Mouse (Mus musculus) large intestine, adult 2 months (tissue): Measurements from ENCODE around the gene Irf3. TPM values are rescaled to one million over a fixed set of nuclear protein-coding genes. Genes with fewer than 3 reads are reported as not detected.

Experiments used
- polyA plus RNA-seq: library from polyadenylated mRNA; depleted of rRNA; stranded (reverse); fragments of >200 nt; gene quantifications from 2 replicates; pipeline ENCODE4 v1.2.3, GENCODE M21; 2012; rRNA removed

Irf3 gene
- polyA plus RNA-seq, 1 experiment: 107 TPM

Other genes with a start within 250 kb of the Irf3 start
- 68.3 and 78.0 TPM in 2 replicates for gene Vrk3, start 249.2 kb upstream of the Irf3 start, polyA plus RNA-seq
- gene Zfp473, start 246.6 kb upstream of the Irf3 start, polyA plus RNA-seq: 0.36 and 0.75 TPM in 2 replicates
- gene Nup62, start 181.6 kb upstream of the Irf3 start, polyA plus RNA-seq: 50.3 and 51.3 TPM in 2 replicates
- gene Il4i1, start 181.3 kb upstream of the Irf3 start, polyA plus RNA-seq: 13.9 and 14.8 TPM in 2 replicates
- 29.8 and 41.4 TPM in 2 replicates for gene Atf5, start 181.0 kb upstream of the Irf3 start, polyA plus RNA-seq
- 61.3 and 67.2 TPM in 2 replicates for gene Akt1s1, start 148.7 kb upstream of the Irf3 start, polyA plus RNA-seq
- gene Tbc1d17, start 148.6 kb upstream of the Irf3 start, polyA plus RNA-seq: 44.6 and 49.0 TPM in 2 replicates
- gene Pnkp, start 140.5 kb upstream of the Irf3 start, polyA plus RNA-seq: 52.1 and 57.9 TPM in 2 replicates
- 111 and 141 TPM in 2 replicates for gene Ptov1, start 127.9 kb upstream of the Irf3 start, polyA plus RNA-seq
- gene Med25, start 104.9 kb upstream of the Irf3 start, polyA plus RNA-seq: 69.4 and 102 TPM in 2 replicates
- 19.9 and 21.7 TPM in 2 replicates for gene Fuz, start 101.6 kb upstream of the Irf3 start, polyA plus RNA-seq
- 55.6 and 80.7 TPM in 2 replicates for gene Ap2a1, start 68.2 kb upstream of the Irf3 start, polyA plus RNA-seq
- not detected in 2 replicates for gene Tsks, start 54.4 kb upstream of the Irf3 start, polyA plus RNA-seq
- gene Cpt1c, start 22.8 kb upstream of the Irf3 start, polyA plus RNA-seq: 4.2 and 5.9 TPM in 2 replicates
- gene Prmt1, start 11.1 kb upstream of the Irf3 start, polyA plus RNA-seq: 167 and 188 TPM in 2 replicates
- gene Bcl2l12, start 1.1 kb downstream of the Irf3 start, polyA plus RNA-seq: 20.8 and 23.3 TPM in 2 replicates
- 32.3 and 44.7 TPM in 2 replicates for gene Scaf1, start 18.7 kb downstream of the Irf3 start, polyA plus RNA-seq
- gene Rras, start 20.3 kb downstream of the Irf3 start, polyA plus RNA-seq: 112 and 124 TPM in 2 replicates
- gene Prr12, start 55.2 kb downstream of the Irf3 start, polyA plus RNA-seq: 5.4 and 6.2 TPM in 2 replicates
- gene Nosip, start 64.8 kb downstream of the Irf3 start, polyA plus RNA-seq: 52.4 and 66.9 TPM in 2 replicates
- 77.3 and 92.5 TPM in 2 replicates for gene Prrg2, start 65.0 kb downstream of the Irf3 start, polyA plus RNA-seq
- gene Rcn3, start 94.6 kb downstream of the Irf3 start, polyA plus RNA-seq: 44.3 and 48.6 TPM in 2 replicates
- gene Fcgrt, start 106.2 kb downstream of the Irf3 start, polyA plus RNA-seq: 75.3 and 85.1 TPM in 2 replicates
- 407 and 500 TPM in 2 replicates for gene Rps11, start 126.8 kb downstream of the Irf3 start, polyA plus RNA-seq
- gene Rpl13a, start 131.1 kb downstream of the Irf3 start, polyA plus RNA-seq: 2,093 and 2,372 TPM in 2 replicates
- gene Gm45713, start 138.6 kb downstream of the Irf3 start, polyA plus RNA-seq: 0.78 and 1.1 TPM in 2 replicates
- 30.5 and 38.2 TPM in 2 replicates for gene Flt3l, start 138.8 kb downstream of the Irf3 start, polyA plus RNA-seq
- gene Pih1d1, start 156.7 kb downstream of the Irf3 start, polyA plus RNA-seq: 62.5 and 65.5 TPM in 2 replicates
- gene Aldh16a1, start 156.9 kb downstream of the Irf3 start, polyA plus RNA-seq: 152 and 159 TPM in 2 replicates
- gene Slc17a7, start 166.3 kb downstream of the Irf3 start, polyA plus RNA-seq: 0.07 and 0.11 TPM in 2 replicates
- gene Gfy, start 181.9 kb downstream of the Irf3 start, polyA plus RNA-seq: not detected in 2 replicates
- gene Pth2, start 183.3 kb downstream of the Irf3 start, polyA plus RNA-seq: not detected in 2 replicates
- gene Ccdc155, start 207.2 kb downstream of the Irf3 start, polyA plus RNA-seq: 0.09 TPM in 1 of 2 replicates, not detected in the other
- gene Dkkl1, start 214.5 kb downstream of the Irf3 start, polyA plus RNA-seq: 0.47 and 0.67 TPM in 2 replicates
- gene Tead2, start 218.1 kb downstream of the Irf3 start, polyA plus RNA-seq: 8.9 and 11.4 TPM in 2 replicates
- gene Cd37, start 241.5 kb downstream of the Irf3 start, polyA plus RNA-seq: 57.3 and 66.8 TPM in 2 replicates
- gene Slc6a16, start 243.4 kb downstream of the Irf3 start, polyA plus RNA-seq: not detected in 2 replicates